Mouse (Mus musculus): Measurements from ENCODE around the gene Trappc2l.

Gene Trappc2l

DNA sequence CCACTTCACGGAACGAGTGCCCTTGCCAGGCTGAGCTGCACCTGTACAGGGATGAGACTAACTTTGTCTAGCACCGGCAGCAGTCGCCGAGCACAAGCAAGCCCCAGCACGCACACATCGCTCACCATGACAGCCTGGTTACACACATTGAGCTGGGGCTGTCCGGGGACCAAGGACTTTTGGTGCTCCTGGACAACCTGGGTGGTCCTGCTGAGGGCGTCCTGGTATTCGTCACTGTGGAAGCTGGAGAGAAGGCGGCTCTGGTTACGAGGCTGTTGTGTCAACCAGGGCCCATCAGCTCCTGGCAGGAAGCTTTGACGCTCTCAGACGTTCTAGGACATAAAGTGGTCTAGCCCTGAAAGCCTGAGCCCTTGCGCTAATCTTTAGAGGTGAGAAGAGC lies 30.5 kb upstream of the Trappc2l start:
- no peak for DNase-seq (ENCODE audit: low read depth, low spot score)

DNA sequence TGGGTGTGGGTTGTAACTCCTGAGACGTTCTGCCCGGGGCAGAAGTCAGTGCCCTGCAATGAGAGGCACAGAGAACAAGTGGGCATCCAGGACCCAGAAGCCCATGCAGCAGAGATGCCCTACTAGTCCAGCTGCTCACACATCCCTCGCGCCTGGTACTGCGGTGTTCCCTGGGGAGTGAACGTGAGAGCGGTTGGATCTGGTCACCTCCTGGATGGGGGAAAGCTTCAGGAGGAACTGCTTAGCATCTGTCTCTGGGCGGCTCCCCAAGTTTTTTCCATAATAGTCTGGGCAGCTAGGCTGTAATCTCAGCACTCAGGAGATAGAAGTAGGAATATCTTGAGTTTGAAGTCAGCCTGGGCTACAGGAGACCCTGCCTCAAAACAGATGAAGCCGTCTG lies 26.5 kb upstream of the Trappc2l start:
- DNase-seq (ENCODE audit: low read depth, low spot score) = no peak

DNA sequence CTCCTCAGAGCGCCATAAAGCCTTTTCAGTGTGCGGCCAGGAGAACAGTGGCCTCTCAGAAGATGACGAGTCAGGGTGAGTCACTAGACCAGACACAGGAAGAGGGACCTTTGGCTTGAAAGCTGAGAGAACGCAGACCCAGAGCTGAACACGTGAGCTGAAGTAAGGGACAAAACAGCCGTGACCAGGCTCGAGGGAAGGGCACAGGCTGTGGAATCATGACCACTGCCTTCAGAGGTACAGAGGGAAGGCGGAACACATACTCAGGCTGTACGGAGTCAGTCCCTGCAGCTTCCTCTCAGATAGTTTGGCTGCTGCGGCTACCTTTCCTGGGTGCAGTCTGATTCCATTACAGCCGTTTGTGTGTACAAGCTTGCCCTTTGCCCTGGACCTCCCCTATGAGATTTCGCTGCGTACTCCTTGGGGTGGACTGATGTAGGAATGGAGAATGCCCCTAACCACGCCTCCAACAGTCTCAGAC lies 26.0 kb upstream of the Trappc2l start:
- no peak for DNase-seq (ENCODE audit: low read depth, low spot score)

DNA sequence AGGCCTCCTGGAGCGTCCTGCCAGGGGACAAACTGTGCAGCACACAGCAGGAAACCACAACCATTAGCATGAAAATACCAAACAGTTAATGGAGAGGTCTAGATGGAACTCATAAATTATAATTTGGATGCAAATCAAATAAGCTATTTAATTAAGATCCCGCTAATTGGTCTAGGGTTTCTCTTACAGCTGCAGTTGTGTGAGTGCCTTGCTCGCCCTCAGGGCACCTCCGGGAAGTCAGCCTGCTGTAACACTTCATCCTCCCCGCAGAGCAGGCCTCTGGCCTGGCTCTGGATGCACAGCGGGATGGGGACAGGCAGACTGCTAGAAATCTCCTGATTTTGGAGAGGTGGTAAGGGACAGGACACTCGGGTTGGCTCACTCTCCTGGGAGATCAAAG lies 25.3 kb upstream of the Trappc2l start:
- DNase-seq (ENCODE audit: low read depth, low spot score) = no peak

DNA sequence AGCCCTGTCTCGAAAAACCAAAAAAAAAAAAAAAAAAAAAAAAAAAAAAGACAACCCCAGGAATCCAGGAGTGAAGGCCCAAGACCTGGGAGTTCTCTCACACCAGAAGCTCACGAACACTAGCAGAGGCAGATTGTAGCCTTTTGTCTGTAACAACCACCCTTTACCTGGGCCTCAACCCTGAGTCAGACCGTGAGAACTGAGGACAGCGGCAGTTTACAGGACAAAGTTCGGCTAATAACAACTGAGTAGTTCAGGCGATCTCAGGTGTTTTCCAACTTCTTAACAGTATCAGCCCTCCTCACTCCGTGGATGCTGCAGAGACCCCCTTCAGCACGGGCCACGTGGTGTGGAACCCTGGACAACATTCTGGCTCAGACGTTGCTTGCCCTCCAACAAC lies 24.7 kb upstream of the Trappc2l start:
- DNase-seq (ENCODE audit: low read depth, low spot score) = no peak

DNA sequence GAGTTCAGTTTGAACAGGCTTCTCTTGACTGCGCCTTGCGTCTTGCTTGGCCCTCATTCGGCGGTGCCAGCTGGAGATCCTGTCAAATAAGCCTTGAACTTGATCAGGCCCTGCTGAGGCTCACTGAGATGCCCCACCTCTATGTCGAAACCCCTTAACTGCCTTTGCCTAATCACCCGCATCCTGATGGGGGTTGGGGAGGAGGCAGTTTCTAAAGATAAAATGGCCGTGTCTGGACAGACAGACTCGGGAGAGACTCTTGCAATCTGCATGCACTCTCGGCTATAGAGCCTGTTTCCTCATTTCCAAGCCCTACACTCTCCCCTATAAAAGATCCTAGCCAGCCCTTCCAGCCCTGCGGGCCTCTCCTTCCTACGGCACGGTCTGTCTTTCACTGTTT lies 18.2 kb upstream of the Trappc2l start:
- DNase-seq (ENCODE audit: low read depth, low spot score) = no peak

DNA sequence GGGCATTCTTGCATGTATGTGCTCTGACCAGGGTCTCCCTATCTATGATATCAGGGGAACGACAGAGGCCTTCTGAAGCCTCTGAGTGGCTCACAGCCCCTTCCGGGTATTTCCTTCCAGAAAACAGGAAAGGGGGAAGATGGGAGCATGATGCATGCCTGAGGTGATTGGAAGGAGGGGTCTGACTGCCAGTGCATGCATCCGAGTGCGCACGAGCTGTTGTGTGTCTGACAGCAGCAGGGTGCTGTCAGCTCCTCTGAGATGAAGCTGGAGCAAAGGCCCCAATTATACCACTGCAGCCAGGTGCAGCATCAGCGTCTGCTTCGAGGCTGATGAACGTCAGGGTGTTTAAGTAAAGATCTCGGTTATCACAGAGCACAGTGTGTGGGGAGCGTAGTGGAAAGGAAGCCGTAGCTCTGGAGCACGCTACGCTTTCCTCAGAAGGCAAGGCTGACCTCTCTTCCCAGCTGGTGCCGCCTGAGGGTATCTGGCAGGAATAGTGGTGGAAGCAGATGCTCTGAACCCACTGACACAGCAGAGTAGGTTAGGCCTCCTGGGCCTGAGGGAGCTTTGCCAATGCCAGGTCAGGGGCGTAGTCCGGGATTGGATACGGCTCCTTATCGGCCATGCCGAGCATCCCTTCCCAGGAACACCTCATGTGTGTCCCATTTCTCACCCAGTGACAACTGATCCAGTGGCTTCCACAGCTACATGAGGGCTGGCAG lies 17.5 kb upstream of the Trappc2l start:
- DNase-seq (ENCODE audit: low read depth, low spot score) = no peak

DNA sequence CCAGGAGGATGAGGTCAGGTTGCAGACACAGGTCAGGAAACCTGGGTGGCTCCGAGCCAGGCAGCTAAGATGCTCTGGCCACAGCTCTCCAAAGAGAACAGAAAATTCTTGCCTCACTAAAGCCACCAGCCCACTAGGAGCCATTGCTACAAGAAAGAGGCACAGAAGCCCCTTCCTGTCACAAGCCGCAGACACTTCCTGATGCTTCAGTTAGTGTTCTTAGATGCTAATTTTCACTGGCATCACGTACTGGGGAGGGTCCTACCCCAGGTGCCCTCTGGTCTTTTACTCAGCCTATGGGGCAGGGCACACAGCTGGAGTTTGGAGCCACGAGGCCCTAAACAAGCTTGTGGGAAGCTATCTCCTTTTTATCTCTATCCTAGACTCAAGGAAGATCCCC lies 15.4 kb upstream of the Trappc2l start:
- DNase-seq (ENCODE audit: low read depth, low spot score) = no peak

DNA sequence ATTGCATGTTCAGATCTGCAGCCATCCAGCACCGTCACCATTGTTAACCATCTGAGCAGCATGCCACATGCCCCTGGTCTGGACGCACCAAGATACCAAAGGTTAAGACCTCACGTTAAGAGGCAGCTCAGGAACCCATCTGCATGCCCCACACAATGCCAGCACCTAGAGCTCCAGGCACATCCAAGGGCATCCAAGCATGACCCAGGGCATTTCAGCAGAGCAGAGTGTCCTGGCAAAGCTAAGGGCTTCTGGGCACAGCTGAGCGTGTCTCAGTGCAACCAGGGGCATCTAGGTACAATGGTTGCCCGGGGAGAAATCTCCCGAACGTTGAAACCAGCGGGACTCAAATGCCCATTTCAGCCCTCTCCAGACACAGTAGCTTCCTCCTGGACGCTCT lies 10.8 kb upstream of the Trappc2l start:
- no peak for DNase-seq (ENCODE audit: low read depth, low spot score)

DNA sequence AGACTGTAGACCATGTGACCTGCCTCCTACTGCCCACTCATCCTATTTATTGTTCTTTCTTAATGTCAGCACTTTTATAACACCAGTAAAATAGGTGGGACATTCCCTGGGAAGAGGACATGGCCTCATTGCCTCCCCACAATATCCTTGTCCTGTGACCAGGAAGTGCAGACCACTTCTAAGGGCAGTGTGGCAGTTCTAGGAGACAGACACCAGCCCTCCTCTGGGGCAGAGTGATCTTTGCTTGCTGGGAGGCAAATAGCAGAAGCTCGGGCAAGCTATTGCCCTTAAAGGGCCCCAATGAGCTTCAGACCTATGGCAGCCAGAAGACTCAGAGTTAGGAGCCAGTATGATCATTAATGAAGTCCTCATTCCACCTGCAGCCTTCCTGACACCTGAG lies 6.8 kb upstream of the Trappc2l start:
- DNase-seq (ENCODE audit: low read depth, low spot score) = no peak

DNA sequence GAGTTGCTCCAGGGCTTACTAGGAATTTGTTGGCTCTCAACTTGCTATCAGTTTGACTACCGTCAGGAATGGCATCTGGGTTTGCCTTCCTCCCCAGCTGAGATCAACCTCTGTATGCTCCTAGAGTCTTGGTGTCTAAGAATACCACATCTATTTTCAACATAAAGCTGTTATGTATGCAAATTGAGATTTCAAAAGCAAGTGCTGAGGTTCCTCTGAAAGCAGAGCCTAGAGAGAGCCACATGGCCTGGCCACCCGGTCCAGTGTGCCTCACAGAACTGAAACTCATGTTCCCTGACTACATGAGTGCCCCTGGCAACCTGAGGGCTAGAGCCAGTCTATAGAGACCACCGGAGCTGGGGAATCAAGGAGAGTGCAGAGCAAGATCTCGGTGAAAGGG lies 6.1 kb upstream of the Trappc2l start:
- DNase-seq (ENCODE audit: low read depth, low spot score) = no peak

DNA sequence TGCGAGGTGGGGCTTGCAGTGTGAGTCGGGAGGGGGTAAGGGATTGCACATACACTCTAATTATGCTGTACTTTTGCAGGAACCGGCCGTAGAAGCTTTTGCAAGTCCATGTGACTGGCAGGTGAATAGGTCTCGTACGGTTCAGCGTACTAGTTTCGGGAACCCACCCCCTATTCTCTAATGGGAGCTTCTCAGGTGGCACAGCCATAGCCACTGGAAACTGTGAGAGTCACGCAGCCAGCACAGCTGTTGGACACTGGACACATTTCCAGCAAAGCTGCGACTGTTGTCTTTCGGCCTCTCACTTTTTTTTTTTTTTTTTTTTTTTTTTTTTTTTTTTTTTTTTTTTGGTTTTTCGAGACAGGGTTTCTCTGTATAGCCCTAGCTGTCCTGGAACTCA lies 4.6 kb upstream of the Trappc2l start:
- DNase-seq (ENCODE audit: low read depth, low spot score) = no peak

DNA sequence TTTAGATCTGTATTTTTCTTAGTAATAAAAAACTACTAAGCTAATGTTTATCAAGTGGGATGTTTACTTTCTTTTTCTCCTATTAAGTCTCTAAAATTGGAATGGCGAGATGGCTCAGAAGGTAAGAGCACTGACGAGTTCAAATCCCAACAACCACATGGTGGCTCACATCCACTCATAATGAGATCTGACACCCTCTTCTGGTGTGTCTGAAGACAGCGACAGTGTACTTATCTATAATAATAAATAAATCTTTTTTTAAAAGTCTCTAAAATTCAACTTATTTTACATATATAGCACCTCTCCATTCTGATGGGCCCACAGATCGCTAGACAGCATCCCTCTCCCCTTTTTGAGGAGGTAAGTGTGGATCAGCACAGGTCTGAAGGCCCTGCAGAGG lies 1.2 kb upstream of the Trappc2l start:
- DNase-seq (ENCODE audit: low read depth, low spot score) = no peak

DNA sequence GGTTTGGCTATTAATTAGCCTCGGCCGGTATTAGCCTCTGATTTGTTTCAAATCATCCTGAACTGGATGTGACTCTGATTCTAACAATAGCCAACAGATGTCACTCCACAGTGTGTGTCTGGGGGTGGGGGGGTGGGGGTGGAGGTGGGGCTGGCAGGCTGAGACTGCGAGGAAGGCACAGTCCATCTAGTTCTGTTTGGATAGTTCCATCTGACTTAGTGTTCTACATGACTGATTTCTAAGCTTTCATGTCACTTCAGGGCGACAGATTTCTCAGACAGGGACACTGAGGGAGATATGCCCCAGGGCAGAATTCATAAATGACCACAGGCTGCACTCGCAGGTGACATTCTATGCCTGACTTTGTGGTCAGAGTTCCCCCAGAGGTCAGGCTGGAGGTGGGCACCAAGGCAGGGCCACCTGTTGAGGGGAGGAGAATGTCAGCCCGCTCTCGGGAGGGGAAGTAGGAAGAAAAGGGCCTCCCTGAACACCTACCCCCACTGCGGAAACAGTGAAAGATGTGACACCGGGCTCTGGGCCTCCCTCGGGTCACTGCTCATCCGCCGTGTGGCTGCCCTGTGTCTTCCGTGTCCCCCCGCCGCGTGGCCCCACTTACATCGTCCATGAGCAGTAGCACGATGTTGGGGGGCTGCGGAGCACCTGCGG lies 695 bp upstream of the Trappc2l start:
- peak; percentile 20 for DNase-seq (ENCODE audit: low read depth, low spot score)

DNA sequence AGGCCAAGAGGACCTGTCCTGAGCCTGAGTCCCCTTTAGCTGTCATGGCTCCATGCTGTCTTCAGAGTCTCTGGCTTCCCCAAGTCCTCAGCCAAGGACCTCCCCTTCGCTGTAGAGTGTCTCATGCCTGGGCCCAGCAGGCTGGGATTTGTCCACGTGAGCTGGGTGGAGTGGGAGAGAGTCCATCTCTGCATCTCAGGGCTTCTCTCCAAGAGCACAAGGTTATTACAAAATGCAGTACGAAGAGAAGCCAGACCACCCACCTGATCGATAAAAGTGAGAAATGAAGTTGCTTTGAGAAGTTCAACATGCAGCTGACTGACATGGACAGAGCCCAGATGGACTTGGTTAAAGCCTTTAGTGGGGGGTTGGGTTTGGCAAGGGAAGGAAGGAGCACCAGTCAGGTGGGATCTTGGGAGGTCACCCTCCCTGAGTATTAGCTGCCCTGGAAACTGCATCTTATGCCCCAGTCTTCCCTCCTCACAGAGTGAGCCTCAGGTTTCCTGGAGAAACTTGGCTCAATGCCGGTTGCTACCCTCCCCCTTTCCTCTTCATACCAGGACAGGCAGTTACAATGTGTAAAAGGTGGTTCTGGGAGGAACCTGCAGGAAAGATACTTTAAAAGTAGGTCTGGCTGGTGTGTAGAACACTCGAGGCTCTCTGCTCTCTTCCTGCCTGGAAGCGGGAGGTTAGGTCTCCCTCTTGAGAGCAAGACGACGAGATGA lies 4.9 kb downstream of the Trappc2l start:
- no peak for DNase-seq (ENCODE audit: low read depth, low spot score)

DNA sequence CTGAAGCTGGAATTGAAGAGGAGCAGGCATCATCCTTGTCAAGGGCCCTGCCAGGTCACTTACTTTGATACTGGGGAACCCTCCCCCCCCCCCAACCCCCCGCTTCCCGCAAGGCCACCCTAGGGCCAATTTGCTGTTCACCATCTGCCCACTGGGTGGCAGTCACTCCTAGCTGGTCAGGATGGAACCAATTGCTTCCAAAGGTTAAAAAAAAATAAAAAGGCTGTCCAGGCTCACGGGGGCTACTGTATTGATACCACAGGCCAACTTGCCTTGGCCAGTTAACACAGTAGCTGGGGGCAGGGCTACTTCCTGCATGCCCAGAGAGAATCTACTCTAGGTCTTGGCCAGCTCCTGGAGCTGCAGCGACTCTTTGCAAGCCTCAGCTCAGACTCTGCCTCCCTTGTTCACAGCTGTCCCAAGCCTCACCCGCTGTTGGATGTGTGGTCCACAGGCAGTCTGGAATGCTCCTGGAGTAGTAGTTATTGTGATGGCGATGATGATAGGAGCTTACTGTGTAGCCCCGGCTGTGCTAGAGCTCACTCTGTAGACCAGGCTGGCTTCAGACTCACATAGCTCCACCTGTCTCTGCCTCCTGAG lies 6.6 kb downstream of the Trappc2l start:
- DNase-seq (ENCODE audit: low read depth, low spot score) = peak; percentile 75

DNA sequence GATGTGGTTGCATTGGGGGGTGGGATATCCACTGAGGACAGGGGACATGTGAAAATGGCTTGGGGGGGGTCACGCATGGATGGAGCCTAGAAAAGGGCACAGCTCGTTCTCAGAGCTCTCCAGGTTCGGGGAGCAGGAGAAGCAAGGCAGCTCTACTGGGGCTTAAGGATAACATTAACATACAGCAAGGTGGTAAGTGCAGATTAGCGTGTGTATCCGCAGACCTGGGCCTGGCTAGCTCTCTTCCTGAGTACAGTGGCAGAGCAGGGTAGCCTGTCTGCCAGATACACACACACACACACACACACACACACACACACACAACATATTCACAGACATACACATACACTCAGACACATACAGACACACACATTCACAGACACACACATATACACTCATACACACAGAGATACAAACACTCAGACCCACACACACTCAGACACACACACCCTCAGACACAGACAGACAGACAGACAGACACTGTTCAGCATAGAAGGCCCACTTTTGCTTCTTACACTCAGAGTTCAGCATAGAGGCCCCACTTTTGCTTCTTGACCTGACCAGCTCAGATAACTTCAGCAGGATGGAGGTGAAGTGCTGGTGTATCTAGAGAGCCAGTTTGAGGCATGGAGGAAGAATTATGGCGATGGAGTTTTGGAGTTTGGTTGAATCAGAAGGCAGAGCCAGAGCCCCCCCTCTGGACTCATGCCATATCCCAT lies 7.4 kb downstream of the Trappc2l start:
- no peak for DNase-seq (ENCODE audit: low read depth, low spot score)

DNA sequence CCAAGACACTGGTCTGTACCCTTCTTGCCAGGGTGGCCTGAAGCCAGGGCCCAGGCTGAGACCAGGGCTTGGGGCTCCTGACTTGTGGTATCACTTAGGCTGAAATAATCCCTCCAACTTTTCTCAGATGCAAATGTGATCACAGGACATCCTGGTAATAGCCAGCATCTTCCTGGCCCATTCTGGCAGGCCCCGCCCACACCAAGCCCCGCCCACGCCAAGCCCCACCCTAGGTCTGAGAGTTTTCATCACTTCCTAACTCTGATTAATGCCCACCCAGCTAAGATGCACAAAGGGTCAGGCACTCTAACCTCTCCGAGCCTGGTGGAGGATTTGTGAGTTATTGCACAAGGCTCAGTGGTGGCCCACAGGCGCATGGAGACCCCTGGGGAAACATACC lies 9.0 kb downstream of the Trappc2l start:
- DNase-seq (ENCODE audit: low read depth, low spot score) = no peak

DNA sequence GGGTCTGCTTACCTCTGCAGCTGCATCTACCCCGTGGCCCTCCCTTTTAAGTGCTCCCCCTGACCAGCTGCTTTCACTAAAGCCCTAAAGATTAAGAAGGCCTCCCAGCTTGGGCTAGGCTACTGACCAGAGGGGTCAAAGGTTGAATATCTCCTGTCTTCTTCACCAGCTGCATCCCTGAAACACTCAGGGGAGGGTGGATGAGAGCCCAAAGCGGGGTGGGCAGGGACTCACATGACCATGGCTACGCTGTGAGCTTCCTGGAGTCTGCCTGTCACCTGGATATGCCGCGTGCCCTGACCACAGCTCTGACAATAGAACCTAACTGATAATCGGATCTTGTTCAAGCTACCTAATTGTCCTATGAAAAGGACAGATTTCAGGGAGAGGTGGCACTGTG lies 11.3 kb downstream of the Trappc2l start, which contains the start of gene Pabpn1l:
Pabpn1l (minus strand) TSS at position 13 of the 400 bp plus-strand sequence.
- no peak for DNase-seq (ENCODE audit: low read depth, low spot score)

DNA sequence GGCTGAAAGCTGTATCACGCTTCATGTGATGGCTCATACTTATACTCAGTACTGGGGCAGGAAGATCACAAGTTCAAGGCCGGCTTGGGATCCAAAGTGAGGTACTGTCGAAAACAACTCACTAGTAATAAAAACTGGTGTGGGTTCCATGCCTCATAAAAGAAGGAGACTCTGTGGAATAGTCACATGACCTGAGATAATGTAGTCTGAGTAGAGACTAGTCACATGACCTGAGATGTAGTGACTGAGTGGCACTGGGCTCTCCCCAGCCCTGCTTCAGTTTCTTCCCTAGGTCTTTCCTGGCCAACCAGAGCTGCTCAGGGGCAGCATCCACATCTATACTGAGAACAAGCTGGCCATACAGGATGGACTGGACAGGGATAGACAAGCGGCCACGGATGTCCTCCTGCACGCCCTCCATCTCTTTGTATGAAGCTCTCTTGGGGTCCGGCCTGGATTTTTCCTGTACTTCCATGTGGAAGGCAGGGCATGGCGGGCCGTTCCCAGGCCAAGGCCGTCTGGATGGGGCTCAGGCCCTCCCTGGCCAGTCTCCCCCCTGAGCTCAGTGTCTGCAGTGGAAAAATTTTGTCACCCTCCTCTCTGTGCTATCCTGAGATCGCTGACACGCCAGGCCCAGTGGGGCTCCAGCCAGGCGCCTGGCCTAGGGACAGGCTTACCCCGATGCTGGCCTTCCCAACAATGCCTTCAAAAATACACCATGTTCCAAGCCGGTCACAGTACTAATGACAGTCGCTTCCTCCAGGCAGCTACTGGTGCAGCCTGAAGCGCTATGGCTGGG lies 12.6 kb downstream of the Trappc2l start:
- no peak for DNase-seq (ENCODE audit: low read depth, low spot score)

DNA sequence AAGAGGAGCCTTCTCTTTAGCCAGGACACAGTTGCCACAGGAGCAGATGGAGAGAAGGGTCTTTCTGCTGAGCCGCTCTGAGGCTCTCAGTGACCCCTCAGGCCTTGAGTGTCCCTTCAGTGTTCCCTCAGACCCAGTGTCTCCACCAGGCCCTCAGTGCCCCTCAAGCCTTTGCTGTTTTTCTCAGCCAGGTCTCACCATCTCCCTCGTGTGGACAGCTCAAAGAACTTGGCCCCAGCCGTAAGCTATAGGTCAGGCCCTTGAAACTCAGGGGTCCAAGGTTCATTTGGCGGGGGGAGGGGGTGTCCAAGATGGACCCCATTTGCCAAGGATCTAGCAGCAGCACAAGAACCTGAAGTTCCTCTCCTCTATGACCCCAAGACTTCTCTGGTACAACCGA lies 13.2 kb downstream of the Trappc2l start:
- DNase-seq (ENCODE audit: low read depth, low spot score) = no peak
